Mouse (Mus musculus): ENCODE data around the gene Cdk14.

Gene Cdk14

GRCm38 (mm10) chr5:5367550-5367949 lies 52.6 kb downstream of the Cdk14 start:
- 86% methylated on average over 8 of the region's 8 CpGs for WGBS

- 78% methylated on average over 14 of the region's 14 CpGs for WGBS
Observed at GRCm38 (mm10) chr5:5365285-5366076, 54.6 kb downstream of the Cdk14 start.

- WGBS, result 98% methylated on average over 3 of the region's 3 CpGs
Observed at GRCm38 (mm10) chr5:5361684-5362083, 58.4 kb downstream of the Cdk14 start.

- WGBS, result 91% methylated on average over 5 of the region's 5 CpGs
Observed at GRCm38 (mm10) chr5:5360338-5360737, 59.8 kb downstream of the Cdk14 start.

GRCm38 (mm10) chr5:5359915-5360314 lies 60.2 kb downstream of the Cdk14 start:
- WGBS, result 85% methylated on average over 3 of the region's 3 CpGs

GRCm38 (mm10) chr5:5359370-5359769 lies 60.7 kb downstream of the Cdk14 start:
- 98% methylated on average over 5 of the region's 5 CpGs for WGBS

- 89% methylated on average over 18 of the region's 18 CpGs for WGBS
Observed at GRCm38 (mm10) chr5:5358019-5358717, 61.9 kb downstream of the Cdk14 start.

GRCm38 (mm10) chr5:5354684-5355368 lies 65.3 kb downstream of the Cdk14 start:
- WGBS, result 74% methylated on average over 5 of the region's 5 CpGs

- WGBS, result 86% methylated on average over 1 of the region's 1 CpGs
Observed at GRCm38 (mm10) chr5:5353946-5354345, 66.2 kb downstream of the Cdk14 start.

GRCm38 (mm10) chr5:5344646-5345045 lies 75.5 kb downstream of the Cdk14 start:
- WGBS, result 93% methylated on average over 5 of the region's 5 CpGs

- WGBS, result 97% methylated on average over 2 of the region's 2 CpGs
Observed at GRCm38 (mm10) chr5:5343741-5344140, 76.4 kb downstream of the Cdk14 start.

- 72% methylated on average over 2 of the region's 2 CpGs for WGBS
Observed at GRCm38 (mm10) chr5:5343267-5343666, 76.8 kb downstream of the Cdk14 start.

- 36% methylated on average over 11 of the region's 11 CpGs for WGBS
Observed at GRCm38 (mm10) chr5:5342410-5343137, 77.5 kb downstream of the Cdk14 start.

GRCm38 (mm10) chr5:5341611-5342010 lies 78.5 kb downstream of the Cdk14 start:
- WGBS, result 75% methylated on average over 8 of the region's 8 CpGs

GRCm38 (mm10) chr5:5333916-5334315 lies 86.2 kb downstream of the Cdk14 start:
- WGBS, result 88% methylated on average over 8 of the region's 8 CpGs

- WGBS, result 91% methylated on average over 10 of the region's 10 CpGs
Observed at GRCm38 (mm10) chr5:5330926-5331460, 89.1 kb downstream of the Cdk14 start.

- WGBS, result 96% methylated on average over 2 of the region's 2 CpGs
Observed at GRCm38 (mm10) chr5:5329018-5329417, 91.1 kb downstream of the Cdk14 start.

GRCm38 (mm10) chr5:5326716-5327115 lies 93.4 kb downstream of the Cdk14 start:
- WGBS, result 98% methylated on average over 2 of the region's 2 CpGs

- WGBS, result 92% methylated on average over 8 of the region's 8 CpGs
Observed at GRCm38 (mm10) chr5:5322699-5323098, 97.4 kb downstream of the Cdk14 start.

GRCm38 (mm10) chr5:5320506-5321181 lies 99.5 kb downstream of the Cdk14 start:
- WGBS, result 65% methylated on average over 2 of the region's 2 CpGs
